Mouse (Mus musculus) kidney, embryonic 16.5 days (tissue): ENCODE results near the gene Dcxr. TPM values are rescaled to one million over a fixed set of nuclear protein-coding genes. Genes with fewer than 3 reads are reported as not detected.

Experiments used
- ATAC-seq: fragments of 200-750 bp; cut with Nextera tagmentation; 2 replicates; pipeline ENCODE4 v1.8.0; 2017; ENCODE audit warnings: moderate TSS enrichment; ENCODE audit not compliant: low FRiP score, low TSS enrichment
- H3K27ac ChIP-seq: fragments of 300-500 bp; sonication (generic); 2 replicates; pipeline ENCODE4 v1.5.1; 2014; ENCODE audit warnings: low read length
- H3K27me3 ChIP-seq: fragments of 300-500 bp; sonication (generic); 2 replicates; pipeline ENCODE4 v1.6.1; 2014; ENCODE audit warnings: low read length, control low read depth, mixed read lengths; ENCODE audit not compliant: insufficient read depth
- H3K36me3 ChIP-seq: fragments of 300-500 bp; sonication (generic); 2 replicates; pipeline ENCODE4 v1.6.1; 2014; ENCODE audit warnings: low read length, control low read depth, mixed read lengths; ENCODE audit not compliant: insufficient read depth
- H3K4me1 ChIP-seq: fragments of 300-500 bp; sonication (generic); 2 replicates; pipeline ENCODE4 v1.6.1; 2014; ENCODE audit warnings: low read length, control low read depth, mixed read lengths; ENCODE audit not compliant: insufficient read depth
- H3K4me2 ChIP-seq: fragments of 300-500 bp; sonication (generic); replicated peaks from 2 replicates; pipeline ENCODE4 v1.6.1; 2014; ENCODE audit warnings: low read depth, low read length
- H3K4me3 ChIP-seq: fragments of 300-500 bp; sonication (generic); 2 replicates; pipeline ENCODE4 v1.5.1; 2014; ENCODE audit warnings: mild to moderate bottlenecking, low read length
- H3K9ac ChIP-seq: fragments of 300-500 bp; sonication (generic); replicated peaks from 2 replicates; pipeline ENCODE4 v1.6.1; 2014; ENCODE audit warnings: low read length
- H3K9me3 ChIP-seq: fragments of 300-500 bp; sonication (generic); 2 replicates; pipeline ENCODE4 v1.6.1; 2016; ENCODE audit warnings: low read length, control low read depth
- WGBS: fragments of 180-500 bp; shearing (Covaris S2); extraction: QIAGEN DNeasy Blood & Tissue Kit; methylation state at CpG from one replicate; pipeline ENCODE4 v1.1.7; 2014; 5-methylcytosine and 5-hydroxymethylcytosine counted together
- polyA plus RNA-seq: library from polyadenylated mRNA; unstranded; fragments of >200 nt; fragmentation: Nextera tagmentation; extraction: Ambion mirVana; gene quantifications from 2 replicates; pipeline ENCODE4 v1.2.1, GENCODE M21; 2015

Dcxr gene
- polyA plus RNA-seq, 1 experiment from 2014 or later, result 56.5 TPM

DNA sequence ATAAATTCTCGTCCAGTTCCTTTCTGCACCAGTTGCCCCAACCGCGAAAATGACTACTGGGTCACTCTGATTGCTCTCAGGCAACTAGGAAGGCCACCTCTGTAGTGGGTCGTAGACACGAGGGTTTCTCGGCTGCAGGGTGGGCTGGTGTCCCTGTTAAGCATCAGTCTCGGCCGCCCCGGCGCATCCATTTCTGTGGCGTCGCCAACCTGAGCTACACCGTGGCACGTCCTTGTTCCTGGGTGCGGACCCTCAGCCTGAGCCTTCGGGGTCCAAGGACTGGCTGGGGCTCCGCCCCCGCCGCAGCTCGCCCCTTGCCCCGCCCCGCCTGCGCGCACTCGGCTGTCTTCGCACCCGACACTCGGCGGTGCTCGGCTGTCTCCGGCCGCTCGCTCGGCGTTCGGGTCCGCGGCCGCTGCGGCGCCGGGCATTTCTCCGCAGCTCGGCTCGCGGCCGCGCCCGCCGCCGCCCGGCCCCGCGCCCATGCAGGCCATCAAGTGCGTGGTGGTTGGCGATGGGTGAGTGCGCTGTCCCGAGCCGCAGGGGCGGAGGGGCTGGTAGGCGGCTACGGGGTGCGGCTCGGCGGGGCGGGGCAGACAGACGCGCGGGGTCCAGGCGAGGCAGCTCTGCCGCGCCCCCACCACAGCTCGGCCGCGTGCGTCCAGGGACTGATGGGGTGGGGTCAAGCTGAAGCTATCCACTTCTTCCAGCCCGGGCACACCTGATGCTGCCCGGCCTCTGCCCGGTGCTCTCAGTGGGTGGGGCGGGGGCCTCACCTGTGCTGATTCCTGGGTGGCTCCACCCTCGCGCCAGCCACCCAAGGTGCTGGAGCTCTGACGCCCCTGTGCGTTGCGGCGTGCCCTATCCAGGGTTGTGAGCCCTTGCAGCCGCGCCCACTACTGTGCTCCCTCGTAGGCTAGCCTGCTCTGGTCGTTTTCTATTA, 5.7 kb downstream of the Dcxr start, which contains the start of gene Rac3:
Rac3 (plus strand) TSS at position 347 of the 943 bp plus-strand sequence.
- Histone ChIP-seq H3K27ac (no peak within 1 kb of the TSS), H3K4me2 (peak within 1 kb of the TSS; percentile 98), H3K9ac (peak within 1 kb of the TSS; percentile 83), H3K4me1 (peaks cover 21% of the 10 kb centered on the region), H3K36me3 (peaks cover 23% of the 10 kb centered on the region), H3K27me3 (peaks cover 6% of the 10 kb centered on the region; the same call in 1 of the 2 replicates), H3K9me3 (no peaks in the 10 kb centered on the region), H3K4me3 (peak within 1 kb of the TSS; percentile 68)
- WGBS, result under 1% methylated on average over 85 of the region's 90 CpGs
- peak; percentile 80 for ATAC-seq

DNA sequence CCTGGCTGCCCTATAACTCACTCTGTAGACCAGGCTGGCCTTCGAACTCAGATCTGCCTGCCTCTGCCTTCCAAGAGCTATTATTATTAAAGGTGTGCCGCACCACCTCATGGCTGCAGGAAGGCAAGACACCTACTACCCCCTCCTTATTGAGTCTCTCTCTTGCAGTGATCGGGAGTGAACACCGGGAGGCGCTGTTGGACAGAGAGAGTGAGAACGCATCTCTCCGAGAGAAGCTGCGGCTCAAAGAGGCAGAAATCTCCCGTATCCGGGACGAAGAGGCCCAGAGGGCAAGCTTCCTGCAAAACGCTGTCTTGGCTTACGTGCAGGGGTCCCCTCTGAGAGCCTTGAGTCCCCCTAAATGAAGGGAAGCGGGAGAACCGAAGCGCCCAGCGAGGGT, 6.6 kb downstream of the Dcxr start:
- H3K9me3 ChIP-seq, result no peaks in the 10 kb centered on the region
- ATAC-seq, result peak; percentile 10; the same call in 1 of the 2 replicates
- peaks cover 23% of the 10 kb centered on the region for H3K36me3 ChIP-seq
- H3K27me3 ChIP-seq, result peaks cover 6% of the 10 kb centered on the region; the same call in 1 of the 2 replicates
- H3K9ac ChIP-seq, result peak overlapping the region; percentile 83
- peaks cover 18% of the 10 kb centered on the region for H3K4me1 ChIP-seq
- no peak overlapping the region for H3K27ac ChIP-seq
- H3K4me3 ChIP-seq, result peak overlapping the region; percentile 68
- 14% methylated on average over 17 of the region's 17 CpGs for WGBS
- peak overlapping the region; percentile 98 for H3K4me2 ChIP-seq

DNA sequence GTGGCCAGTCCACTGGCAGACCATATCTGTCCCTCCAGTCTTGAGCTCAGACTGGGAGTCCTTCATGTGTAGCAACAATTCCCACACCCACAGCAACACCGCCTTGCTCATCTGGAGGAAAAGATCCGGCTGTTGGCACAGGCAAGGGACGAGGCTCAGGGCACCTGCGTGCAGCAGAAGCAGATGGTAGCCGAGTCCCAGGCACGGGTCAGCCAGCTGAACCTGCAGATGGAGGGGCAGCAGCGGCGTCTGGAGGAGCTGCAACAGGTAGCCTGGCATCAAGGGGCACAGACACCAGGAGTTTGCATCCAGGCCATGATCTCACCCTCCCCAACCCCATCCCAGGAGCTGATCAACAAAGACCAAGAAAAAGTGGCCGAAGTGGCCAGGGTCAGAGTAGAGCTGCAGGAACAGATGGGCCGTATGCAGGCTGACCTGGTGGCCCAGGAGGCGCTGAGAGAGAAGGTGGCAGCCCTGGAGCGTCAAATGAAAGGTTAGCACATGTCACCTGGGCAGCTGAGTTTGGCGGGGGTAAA, 7.2 kb downstream of the Dcxr start:
- Histone ChIP-seq H3K4me1 (peaks cover 20% of the 10 kb centered on the region), H3K9me3 (no peaks in the 10 kb centered on the region), H3K9ac (no peak overlapping the region), H3K27me3 (peaks cover 6% of the 10 kb centered on the region; the same call in 1 of the 2 replicates), H3K4me3 (no peak overlapping the region), H3K27ac (no peak overlapping the region), H3K4me2 (no peak overlapping the region), H3K36me3 (peaks cover 23% of the 10 kb centered on the region)
- 88% methylated on average over 13 of the region's 13 CpGs for WGBS
- ATAC-seq, result no peak

DNA sequence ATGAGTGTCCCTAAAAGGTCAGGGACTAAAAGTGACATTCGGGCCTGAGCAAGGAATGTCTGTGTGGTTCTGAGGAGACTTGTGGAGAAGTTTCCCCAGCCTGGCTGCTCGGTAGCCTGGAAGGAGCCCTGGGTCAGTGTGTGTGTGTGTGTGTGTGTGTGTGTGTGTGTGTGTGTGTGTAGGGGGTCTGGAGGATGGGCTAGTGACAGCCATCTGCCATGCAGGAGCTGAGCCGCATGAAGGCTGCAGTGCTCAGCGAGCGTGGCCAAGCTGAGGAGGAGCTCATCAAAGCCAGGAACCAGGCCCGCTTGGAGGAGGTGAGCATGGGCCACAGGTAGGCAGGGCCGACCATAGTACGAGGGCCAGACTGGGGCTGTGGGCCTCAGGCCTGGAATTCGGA, 7.8 kb downstream of the Dcxr start:
- peaks cover 27% of the 10 kb centered on the region for H3K4me1 ChIP-seq
- ATAC-seq, result no peak
- no peak overlapping the region for H3K4me2 ChIP-seq
- 86% methylated on average over 9 of the region's 9 CpGs for WGBS
- no peaks in the 10 kb centered on the region for H3K9me3 ChIP-seq
- H3K9ac ChIP-seq, result no peak overlapping the region
- peaks cover 23% of the 10 kb centered on the region for H3K36me3 ChIP-seq
- no peak overlapping the region for H3K27ac ChIP-seq
- H3K4me3 ChIP-seq, result no peak overlapping the region
- peaks cover 6% of the 10 kb centered on the region; the same call in 1 of the 2 replicates for H3K27me3 ChIP-seq

DNA sequence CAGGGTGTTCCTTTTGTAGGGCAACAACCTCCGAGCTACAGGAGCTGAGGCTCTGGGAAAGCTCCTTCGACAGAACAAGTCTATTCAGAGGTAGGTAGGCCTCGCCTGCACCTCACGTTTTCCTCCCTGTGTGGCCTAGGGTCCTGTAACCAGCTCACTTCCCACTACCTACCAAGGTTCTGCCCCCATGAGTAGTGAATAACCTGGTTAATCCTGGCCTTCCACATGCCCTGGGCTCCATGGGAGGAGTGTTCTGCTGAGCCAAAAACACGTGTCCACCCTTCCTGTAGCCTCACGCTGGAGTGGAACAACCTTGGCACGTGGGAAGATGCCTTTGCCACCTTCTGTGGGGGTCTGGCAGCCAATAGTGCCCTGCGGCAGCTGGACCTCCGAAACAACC, 11.9 kb downstream of the Dcxr start:
- Histone ChIP-seq H3K4me2 (no peak overlapping the region), H3K9me3 (no peaks in the 10 kb centered on the region), H3K27ac (no peak overlapping the region), H3K9ac (peak overlapping the region; percentile 82; the same call in 1 of the 2 replicates), H3K4me1 (peaks cover 24% of the 10 kb centered on the region), H3K27me3 (no peaks in the 10 kb centered on the region), H3K4me3 (no peak overlapping the region; the same call in 1 of the 2 replicates), H3K36me3 (peaks cover 28% of the 10 kb centered on the region)
- ATAC-seq, result no peak
- WGBS, result 90% methylated on average over 9 of the region's 9 CpGs

DNA sequence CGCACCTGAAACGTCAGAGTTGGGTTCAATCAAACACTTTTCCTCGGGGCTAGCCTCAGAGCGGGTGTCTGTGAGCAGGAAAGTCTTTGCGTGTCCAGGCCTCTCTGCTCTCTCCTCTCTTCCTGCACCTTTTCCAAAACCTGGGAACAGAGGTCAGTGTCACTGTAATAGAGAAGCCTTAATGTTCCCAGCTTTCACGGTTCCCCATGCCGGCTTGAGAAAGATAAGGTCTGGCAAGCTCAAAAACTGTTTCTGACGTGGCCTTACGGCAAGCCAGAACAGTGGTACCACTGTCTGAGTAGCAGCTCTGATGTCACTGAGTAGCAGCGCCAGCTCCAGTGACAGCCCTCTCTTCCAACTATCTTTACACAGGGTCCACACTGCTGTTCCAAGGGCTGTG, 12.5 kb downstream of the Dcxr start:
- peak overlapping the region; percentile 82 for H3K9ac ChIP-seq
- H3K4me3 ChIP-seq, result peak overlapping the region; percentile 70
- H3K9me3 ChIP-seq, result no peaks in the 10 kb centered on the region
- peak overlapping the region; percentile 99 for H3K4me2 ChIP-seq
- peaks cover 30% of the 10 kb centered on the region for H3K36me3 ChIP-seq
- peaks cover 24% of the 10 kb centered on the region for H3K4me1 ChIP-seq
- 49% methylated on average over 10 of the region's 10 CpGs for WGBS
- H3K27me3 ChIP-seq, result no peaks in the 10 kb centered on the region
- ATAC-seq, result no peak
- peak overlapping the region; percentile 40; the same call in 1 of the 2 replicates for H3K27ac ChIP-seq

DNA sequence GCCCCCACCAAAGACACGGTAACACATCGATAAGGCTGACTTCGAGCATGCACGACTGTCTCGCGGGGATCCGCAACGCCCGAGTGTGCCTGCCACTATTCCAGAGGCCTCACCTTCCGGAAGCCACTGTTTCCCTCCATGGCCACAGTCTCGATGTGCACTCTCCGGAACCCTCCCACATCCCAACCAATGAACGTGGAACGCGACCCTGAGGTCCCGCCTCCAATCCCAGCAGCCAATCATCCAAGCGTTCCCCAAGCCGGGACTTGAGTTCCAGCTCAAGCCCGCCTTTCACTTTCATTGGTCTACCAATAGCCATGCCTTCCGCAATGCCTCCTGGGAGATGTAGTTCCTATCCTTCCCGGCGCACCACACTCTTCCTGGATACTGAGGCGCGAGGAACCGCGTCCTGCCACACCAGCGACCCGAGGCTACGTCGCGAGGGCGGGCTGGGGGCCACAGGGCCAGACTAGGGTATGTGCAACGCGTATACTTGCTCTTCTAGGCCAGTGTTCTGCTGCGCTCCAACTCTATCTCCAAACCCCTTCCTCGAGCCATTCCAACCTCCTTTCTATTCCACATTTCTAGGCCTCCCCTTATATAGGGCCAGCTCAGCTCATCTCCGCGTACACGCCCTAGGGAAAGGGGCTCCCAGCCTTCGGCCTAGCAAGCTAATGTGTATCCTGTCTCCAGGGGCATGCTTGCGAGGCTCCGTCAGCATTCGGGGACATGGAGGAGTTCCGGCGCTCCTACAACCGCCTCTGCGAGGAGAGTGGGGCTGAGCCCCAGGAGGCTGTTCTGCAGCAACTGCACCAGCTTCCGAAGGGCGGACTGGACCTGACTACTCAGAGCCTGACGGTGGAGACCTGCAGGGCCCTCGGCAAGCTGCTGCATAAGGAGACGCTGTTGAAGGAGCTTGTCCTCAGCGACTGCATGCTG, 13.2 kb downstream of the Dcxr start, which contains the start of the genes Cenpx and Lrrc45:
Cenpx (minus strand) TSS at position 159 of the 939 bp plus-strand sequence.
Lrrc45 (plus strand) TSS at position 346 of the 939 bp plus-strand sequence.
- H3K27me3 ChIP-seq, result no peaks in the 10 kb centered on the region
- H3K4me3 ChIP-seq, result peak within 1 kb of the TSS; percentile 70
- peaks cover 29% of the 10 kb centered on the region for H3K36me3 ChIP-seq
- H3K4me2 ChIP-seq, result peak within 1 kb of the TSS; percentile 99
- peak within 1 kb of the TSS; percentile 90 for H3K27ac ChIP-seq
- under 1% methylated on average over 53 of the region's 53 CpGs for WGBS
- no peaks in the 10 kb centered on the region for H3K9me3 ChIP-seq
- H3K9ac ChIP-seq, result peak within 1 kb of the TSS; percentile 82
- peak; percentile 96 for ATAC-seq
- peaks cover 27% of the 10 kb centered on the region for H3K4me1 ChIP-seq

DNA sequence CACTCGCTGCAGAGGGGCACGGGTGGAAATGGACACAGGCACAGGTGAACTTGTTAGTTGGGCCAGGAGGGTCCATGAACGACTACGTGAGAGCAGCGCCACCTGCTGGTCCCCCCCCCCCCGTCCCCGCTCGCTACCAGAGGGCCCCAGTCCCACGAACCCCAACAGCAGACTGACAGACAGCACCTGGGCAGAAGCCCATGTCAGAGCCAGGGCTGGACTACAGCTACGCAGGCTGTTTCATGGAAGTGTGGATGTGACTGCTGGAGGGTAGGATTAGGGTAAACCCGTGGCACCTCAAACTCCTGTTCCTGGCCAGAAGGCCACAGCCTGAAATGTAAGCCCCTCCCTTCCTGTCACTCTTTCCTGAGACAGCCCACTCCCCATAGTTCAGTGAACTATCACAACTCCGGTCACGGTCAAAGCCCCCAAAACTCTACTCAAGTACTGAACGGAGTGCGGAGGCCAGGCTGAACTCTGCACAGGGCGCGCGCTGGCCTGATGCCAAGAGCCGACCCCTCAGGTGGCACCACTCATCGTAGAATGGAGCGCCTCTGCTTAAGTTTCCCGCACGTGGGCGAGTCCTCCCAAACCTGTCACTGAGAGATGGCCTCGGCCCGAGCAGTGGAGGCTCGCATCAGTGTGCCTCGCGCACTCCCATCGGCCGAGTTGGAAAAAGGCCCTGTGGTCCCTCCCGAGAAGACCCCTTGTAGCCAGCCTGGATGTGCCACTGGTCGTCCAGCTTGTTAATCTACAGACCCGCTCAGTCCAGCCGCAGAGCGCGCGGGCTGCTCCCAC, 14.1 kb downstream of the Dcxr start:
- no peaks in the 10 kb centered on the region for H3K27me3 ChIP-seq
- H3K9me3 ChIP-seq, result no peaks in the 10 kb centered on the region
- peak overlapping the region; percentile 70 for H3K4me3 ChIP-seq
- peak overlapping the region; percentile 74 for H3K9ac ChIP-seq
- WGBS, result under 1% methylated on average over 38 of the region's 38 CpGs
- peaks cover 33% of the 10 kb centered on the region for H3K4me1 ChIP-seq
- peak; percentile 55 for ATAC-seq
- H3K27ac ChIP-seq, result peak overlapping the region; percentile 90
- H3K36me3 ChIP-seq, result peaks cover 20% of the 10 kb centered on the region
- peak overlapping the region; percentile 99 for H3K4me2 ChIP-seq
